Mouse (Mus musculus): ENCODE results near the gene Ddx6. TPM values are rescaled to one million over a fixed set of nuclear protein-coding genes. Genes with fewer than 3 reads are reported as not detected.

The Ddx6 gene
- total RNA-seq (2014; rRNA removed) (59.2 and 76.2 TPM in 2 replicates), polyA plus RNA-seq (2015; fragmentation: Nextera tagmentation; extraction: Ambion mirVana) (11.1 and 18.3 TPM in 2 replicates)

- Histone ChIP-seq H3K27ac (ENCODE audit: low read depth, low read length) (peak within 1 kb of the TSS; percentile 100), H3K4me2 (ENCODE audit: low read depth) (peak within 1 kb of the TSS; percentile 97), H3K4me1 (ENCODE audit: insufficient read depth) (peaks cover 4% of the 10 kb centered on the region; the same call in 1 of the 2 replicates), H3K9ac (peak within 1 kb of the TSS; percentile 100), H3K27me3 (ENCODE audit: insufficient read depth, low read length) (no peaks in the 10 kb centered on the region), H3K36me3 (ENCODE audit: insufficient read depth) (0 out of 2 replicates have a peak, but pooled peaks cover 10% of the 10 kb centered on the region), H3K4me3 (ENCODE audit: low read depth, low read length) (peak within 1 kb of the TSS; percentile 100), H3K9me3 (ENCODE audit: low read length) (no peaks in the 10 kb centered on the region)
- under 1% methylated on average over 60 of the region's 80 CpGs for WGBS
- DNase-seq (peak; percentile 81), ATAC-seq (peak; percentile 67)
- TF ChIP-seq CTCF (IDR thresholded peaks at IDR 0.05; ENCODE audit: low read depth) = no peak
Measured at GRCm38 (mm10) chr9:44604779-44605615, at the start of gene Ddx6. Ddx6 (plus strand) TSS chr9:44604892.

DNA sequence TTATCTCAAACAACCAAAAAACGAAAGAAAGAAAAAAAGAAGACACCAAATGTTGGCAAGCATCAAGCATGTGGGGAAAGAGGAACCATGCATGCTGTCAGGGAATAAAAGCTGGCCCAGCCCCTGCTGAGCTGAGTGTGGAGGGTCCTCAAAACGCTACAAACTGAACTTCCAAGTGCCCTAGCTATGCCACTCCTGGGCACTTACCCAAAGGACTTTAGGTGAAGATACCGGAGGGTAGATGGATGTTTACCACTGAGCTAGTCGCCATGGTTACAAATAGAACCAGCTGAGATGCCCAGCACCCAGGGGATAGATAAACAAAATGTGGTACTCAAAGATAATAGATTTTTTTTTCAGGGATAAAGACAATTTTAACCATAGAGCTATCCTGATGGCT lies 43.1 kb upstream of the Ddx6 start, which contains the start of gene Cxcr5:
TSS of gene Cxcr5 (minus strand) at position 281 of the 400 bp plus-strand sequence.
- Histone ChIP-seq H3K9ac (no peak within 1 kb of the TSS), H3K27ac (ENCODE audit: low read depth, low read length) (no peak within 1 kb of the TSS), H3K27me3 (ENCODE audit: insufficient read depth, low read length) (no peaks in the 10 kb centered on the region), H3K4me2 (ENCODE audit: low read depth) (no peak within 1 kb of the TSS), H3K4me1 (ENCODE audit: insufficient read depth) (no peaks in the 10 kb centered on the region), H3K4me3 (ENCODE audit: low read depth, low read length) (no peak within 1 kb of the TSS), H3K9me3 (ENCODE audit: low read length) (no peaks in the 10 kb centered on the region), H3K36me3 (ENCODE audit: insufficient read depth) (no peaks in the 10 kb centered on the region)
- TF ChIP-seq CTCF (IDR thresholded peaks at IDR 0.05; ENCODE audit: low read depth) = no peak
- ATAC-seq (no peak), DNase-seq (no peak)
- 62% methylated on average over 4 of the region's 4 CpGs for WGBS

GRCm38 (mm10) chr9:44562936-44563335 lies 41.8 kb upstream of the Ddx6 start:
- DNase-seq = no peak

DNA sequence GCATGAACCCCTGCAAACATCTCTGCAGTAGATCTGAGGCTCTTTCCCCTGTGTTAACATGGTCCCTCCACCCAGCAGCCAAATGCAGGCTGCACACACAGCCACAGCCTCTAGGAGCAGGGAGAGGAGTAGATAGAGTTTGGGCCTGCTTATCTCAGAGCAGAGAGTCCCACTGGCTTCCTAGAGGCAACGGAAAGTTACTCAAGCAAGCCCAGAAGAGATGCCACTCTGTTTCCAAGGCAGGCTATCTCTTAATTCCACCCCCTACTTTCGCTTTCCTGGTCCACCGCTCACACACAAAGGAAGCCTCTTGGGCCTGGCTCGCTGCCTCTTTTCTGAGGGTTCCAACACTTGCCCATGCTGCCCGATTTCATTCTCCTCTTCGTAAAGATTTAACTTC lies 39.3 kb upstream of the Ddx6 start:
- H3K4me2 ChIP-seq (ENCODE audit: low read depth) = no peak overlapping the region
- H3K4me3 ChIP-seq (ENCODE audit: low read depth, low read length) = no peak overlapping the region
- H3K27ac ChIP-seq (ENCODE audit: low read depth, low read length) = no peak overlapping the region
- no peak overlapping the region for H3K9ac ChIP-seq
- H3K4me1 ChIP-seq (ENCODE audit: insufficient read depth) = no peaks in the 10 kb centered on the region
- TF ChIP-seq CTCF (IDR thresholded peaks at IDR 0.05; ENCODE audit: low read depth) = 0 out of 2 replicates have a peak, but pooled peaks have one; percentile 3
- no peaks in the 10 kb centered on the region for H3K9me3 ChIP-seq (ENCODE audit: low read length)
- WGBS = 13% methylated on average over 6 of the region's 6 CpGs
- no peaks in the 10 kb centered on the region for H3K27me3 ChIP-seq (ENCODE audit: insufficient read depth, low read length)
- ATAC-seq (peak; percentile 27; the same call in 1 of the 2 replicates), DNase-seq (peak; percentile 21)
- no peaks in the 10 kb centered on the region for H3K36me3 ChIP-seq (ENCODE audit: insufficient read depth)

More at GRCm38 (mm10) chr9:44562936-44563335, 41.8 kb upstream of the Ddx6 start:
- no peak overlapping the region for H3K9ac ChIP-seq
- no peak for ATAC-seq
- H3K36me3 ChIP-seq (ENCODE audit: insufficient read depth) = no peaks in the 10 kb centered on the region
- no peak overlapping the region for H3K4me3 ChIP-seq (ENCODE audit: low read depth, low read length)
- H3K4me1 ChIP-seq (ENCODE audit: insufficient read depth) = no peaks in the 10 kb centered on the region
- H3K4me2 ChIP-seq (ENCODE audit: low read depth) = no peak overlapping the region
- no peaks in the 10 kb centered on the region for H3K9me3 ChIP-seq (ENCODE audit: low read length)
- TF ChIP-seq CTCF (IDR thresholded peaks at IDR 0.05; ENCODE audit: low read depth) = no peak
- no peak overlapping the region for H3K27ac ChIP-seq (ENCODE audit: low read depth, low read length)
- no peaks in the 10 kb centered on the region for H3K27me3 ChIP-seq (ENCODE audit: insufficient read depth, low read length)
- 52% methylated on average over 12 of the region's 12 CpGs for WGBS

DNA sequence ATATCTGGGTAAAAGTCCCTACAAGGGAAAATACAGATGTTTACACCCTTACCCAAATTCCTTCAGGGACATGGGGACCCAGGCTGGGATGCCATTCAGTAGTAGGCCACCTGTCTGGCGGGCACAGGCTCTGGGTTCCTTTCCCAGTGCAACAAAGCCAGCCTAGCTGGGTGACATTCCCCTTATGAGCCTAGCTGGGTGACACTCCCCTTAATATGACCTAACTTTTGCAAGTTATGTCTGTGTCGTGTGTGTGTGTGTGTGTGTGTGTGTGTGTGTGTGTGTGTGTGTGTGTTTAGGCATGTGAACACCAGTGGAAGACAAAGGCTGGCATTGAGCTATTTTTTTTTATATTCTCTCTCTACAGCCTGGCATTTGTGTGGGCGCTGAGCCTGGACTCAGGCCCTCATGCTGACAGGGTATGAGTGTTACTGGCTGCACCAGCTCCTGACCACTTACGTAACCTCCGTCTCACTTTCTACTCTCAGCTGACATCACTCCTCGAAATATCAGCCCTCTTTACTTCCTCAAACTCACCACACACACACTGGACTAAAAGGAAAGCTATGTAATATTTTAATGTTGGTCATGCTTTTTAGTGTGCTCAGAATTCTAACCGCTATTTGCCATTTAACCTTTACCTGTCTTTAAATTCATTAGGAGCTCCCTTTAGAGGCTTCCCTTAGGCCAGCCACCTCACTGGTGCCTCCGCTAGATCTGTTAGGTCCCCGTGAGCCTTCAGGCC lies 37.2 kb upstream of the Ddx6 start:
- TF ChIP-seq CTCF (IDR thresholded peaks at IDR 0.05; ENCODE audit: low read depth) = no peak
- H3K4me3 ChIP-seq (ENCODE audit: low read depth, low read length) = no peak overlapping the region
- H3K9ac ChIP-seq = no peak overlapping the region
- H3K9me3 ChIP-seq (ENCODE audit: low read length) = no peaks in the 10 kb centered on the region
- H3K4me2 ChIP-seq (ENCODE audit: low read depth) = no peak overlapping the region
- no peak for ATAC-seq
- DNase-seq = no peak
- no peaks in the 10 kb centered on the region for H3K36me3 ChIP-seq (ENCODE audit: insufficient read depth)
- no peak overlapping the region for H3K27ac ChIP-seq (ENCODE audit: low read depth, low read length)
- 74% methylated on average over 9 of the region's 9 CpGs for WGBS
- H3K27me3 ChIP-seq (ENCODE audit: insufficient read depth, low read length) = no peaks in the 10 kb centered on the region
- H3K4me1 ChIP-seq (ENCODE audit: insufficient read depth) = no peaks in the 10 kb centered on the region

DNA sequence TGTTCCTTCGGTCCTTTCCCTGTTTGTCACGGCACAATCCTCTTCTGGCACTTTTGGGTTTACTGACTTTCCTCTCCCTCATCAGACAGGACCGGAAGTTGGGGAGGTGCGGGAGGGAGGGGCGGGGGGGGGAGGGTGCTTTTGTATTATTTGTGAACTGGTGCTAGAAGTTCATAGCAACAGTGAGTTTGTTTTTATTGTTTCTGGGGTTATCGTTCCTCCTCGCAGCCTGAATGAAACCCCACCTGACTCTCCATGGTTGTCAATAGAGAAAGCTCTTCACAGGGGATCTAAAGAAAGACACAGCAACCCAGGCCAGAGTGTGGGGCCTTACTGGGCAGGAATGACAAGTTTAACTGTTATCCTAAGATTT lies 36.6 kb upstream of the Ddx6 start:
- 37% methylated on average over 7 of the region's 7 CpGs for WGBS

More for the DNA sequence above, 36.6 kb upstream of the Ddx6 start:
- no peak for DNase-seq
- Histone ChIP-seq H3K27me3 (ENCODE audit: insufficient read depth, low read length) (no peaks in the 10 kb centered on the region), H3K4me2 (ENCODE audit: low read depth) (no peak overlapping the region), H3K4me3 (ENCODE audit: low read depth, low read length) (no peak overlapping the region), H3K27ac (ENCODE audit: low read depth, low read length) (no peak overlapping the region), H3K9me3 (ENCODE audit: low read length) (no peaks in the 10 kb centered on the region), H3K4me1 (ENCODE audit: insufficient read depth) (no peaks in the 10 kb centered on the region), H3K36me3 (ENCODE audit: insufficient read depth) (no peaks in the 10 kb centered on the region), H3K9ac (no peak overlapping the region)
- TF ChIP-seq CTCF (IDR thresholded peaks at IDR 0.05; ENCODE audit: low read depth) = no peak
- ATAC-seq = no peak

All from forebrain, postnatal 0 days (tissue).